Mouse (Mus musculus) olfactory bulb, adult 2 months (tissue): Measurements from ENCODE around the gene Shank2. TPM values are rescaled to one million over a fixed set of nuclear protein-coding genes. Genes with fewer than 3 reads are reported as not detected.

ENCODE experiments used
- H3K27ac ChIP-seq: fragments of 200-500 bp; 2 replicates; pipeline ENCODE4 v1.5.1; 2012; ENCODE audit warnings: low read depth, low read length; ENCODE audit not compliant: insufficient read depth
- H3K4me1 ChIP-seq: fragments of 200-500 bp; 2 replicates; pipeline ENCODE4 v1.6.1; 2012; ENCODE audit warnings: low read length; ENCODE audit not compliant: control insufficient read depth, insufficient read depth
- H3K4me3 ChIP-seq: fragments of 200-500 bp; 2 replicates; pipeline ENCODE4 v1.5.1; 2012; ENCODE audit warnings: mild to moderate bottlenecking, low read depth, low read length, moderate library complexity; ENCODE audit not compliant: insufficient read depth
- CTCF ChIP-seq: fragments of 200-500 bp; IDR thresholded peaks from 2 replicates; pipeline ENCODE4 v1.5.1; 2012; ENCODE audit warnings: low read depth, mild to moderate bottlenecking, low read length, moderate library complexity; ENCODE audit not compliant: insufficient read depth
- POLR2A ChIP-seq: fragments of 200-500 bp; IDR thresholded peaks from 2 replicates; pipeline ENCODE4 v1.6.1; 2012; ENCODE audit warnings: mild to moderate bottlenecking, low read depth, low read length, moderate library complexity; ENCODE audit not compliant: insufficient read depth
- WGBS: fragments of 180-500 bp; shearing (Covaris S2); methylation state at CpG from one replicate; pipeline ENCODE4 v1.1.7; 2018; 5-methylcytosine and 5-hydroxymethylcytosine counted together
- polyA plus RNA-seq: library from polyadenylated mRNA; stranded (reverse); fragments of >200 nt; gene quantifications from 2 replicates; pipeline ENCODE4 v1.2.4, GENCODE M21; 2012; ENCODE audit warnings: low replicate concordance; ENCODE audit not compliant: missing spikeins, insufficient read depth, insufficient read length

Gene Shank2
- polyA plus RNA-seq, 1 experiment, result 53.3 TPM

DNA sequence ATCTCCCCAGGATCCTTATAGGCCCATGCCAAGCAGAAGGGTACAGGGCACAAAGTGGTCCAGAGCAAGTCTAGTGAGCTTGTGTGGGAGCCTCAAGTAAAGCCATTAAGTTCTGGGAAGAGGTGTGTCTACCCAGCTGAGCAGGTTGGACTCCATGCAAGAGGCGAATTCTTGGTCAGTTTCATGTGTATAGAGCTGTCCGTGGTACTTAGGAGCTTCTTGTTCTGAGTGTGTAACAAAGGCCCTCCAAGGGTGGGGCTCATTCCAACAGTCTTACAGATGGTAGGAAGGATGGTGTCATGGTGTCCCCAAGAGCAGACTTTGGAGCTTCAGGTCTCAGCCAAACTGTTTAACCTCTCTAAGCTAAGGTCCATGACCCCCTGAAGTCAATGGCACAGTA, 158.3 kb downstream of the Shank2 start:
- TF ChIP-seq POLR2A, result no peak
- no peak overlapping the region for H3K4me3 ChIP-seq
- H3K4me1 ChIP-seq, result peaks cover 31% of the 10 kb centered on the region
- 85% methylated on average over 2 of the region's 2 CpGs for WGBS
- peak overlapping the region; percentile 94 for H3K27ac ChIP-seq

DNA sequence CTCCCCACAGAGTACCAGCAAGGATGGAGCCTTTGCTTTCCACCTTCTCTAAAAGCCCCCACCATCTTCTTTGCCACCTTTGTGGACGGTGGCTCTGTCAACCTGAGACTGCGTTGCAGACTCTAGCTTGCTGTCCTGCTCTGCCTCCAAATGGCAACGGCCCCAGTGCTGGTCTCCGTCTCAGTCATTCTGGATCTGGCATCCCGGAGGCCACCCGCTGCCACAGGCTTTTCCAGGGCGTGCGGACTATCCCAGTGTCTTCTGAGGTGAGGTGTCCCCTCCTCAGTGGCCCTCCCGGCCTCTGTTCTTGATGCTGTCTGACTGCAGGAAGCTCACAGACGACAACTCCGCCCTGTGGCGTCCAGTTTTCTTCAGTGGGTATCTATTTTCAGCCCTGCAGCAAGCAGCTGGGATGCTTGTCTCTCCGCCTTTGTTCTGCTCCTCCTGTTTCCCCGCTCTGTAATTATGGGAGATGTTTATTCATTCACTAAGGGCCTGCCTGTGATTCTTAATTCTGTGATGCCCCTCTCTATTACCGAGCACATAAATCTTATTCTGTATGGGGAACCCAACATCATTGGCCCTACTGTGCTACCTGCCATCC, 159.0 kb downstream of the Shank2 start:
- Histone ChIP-seq H3K27ac (peak overlapping the region; percentile 94), H3K4me3 (no peak overlapping the region), H3K4me1 (peaks cover 31% of the 10 kb centered on the region)
- WGBS, result 32% methylated on average over 15 of the region's 15 CpGs
- TF ChIP-seq CTCF (no peak), POLR2A (no peak)

DNA sequence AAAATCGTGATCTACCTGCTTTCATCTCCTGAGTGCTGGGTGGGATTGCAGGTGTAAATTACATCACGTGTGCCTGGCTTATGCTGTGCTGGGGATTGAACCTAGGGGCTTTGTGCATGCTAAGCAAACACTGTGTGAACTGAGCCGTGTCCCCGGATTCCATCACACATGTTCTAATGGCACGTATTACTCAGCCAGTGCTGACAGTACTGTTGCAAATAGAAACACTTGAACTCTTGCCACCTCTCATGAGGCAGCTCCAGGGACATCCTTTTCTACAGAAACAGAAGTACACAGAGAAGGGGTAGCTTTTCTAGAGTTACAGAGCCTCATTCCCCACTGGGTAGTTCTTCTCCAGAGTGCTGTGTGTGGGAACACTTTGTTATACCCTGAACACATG, 168.5 kb downstream of the Shank2 start:
- Histone ChIP-seq H3K4me3 (no peak overlapping the region), H3K4me1 (peaks cover 41% of the 10 kb centered on the region), H3K27ac (no peak overlapping the region)
- 69% methylated on average over 5 of the region's 5 CpGs for WGBS
- TF ChIP-seq CTCF (no peak), POLR2A (no peak)

DNA sequence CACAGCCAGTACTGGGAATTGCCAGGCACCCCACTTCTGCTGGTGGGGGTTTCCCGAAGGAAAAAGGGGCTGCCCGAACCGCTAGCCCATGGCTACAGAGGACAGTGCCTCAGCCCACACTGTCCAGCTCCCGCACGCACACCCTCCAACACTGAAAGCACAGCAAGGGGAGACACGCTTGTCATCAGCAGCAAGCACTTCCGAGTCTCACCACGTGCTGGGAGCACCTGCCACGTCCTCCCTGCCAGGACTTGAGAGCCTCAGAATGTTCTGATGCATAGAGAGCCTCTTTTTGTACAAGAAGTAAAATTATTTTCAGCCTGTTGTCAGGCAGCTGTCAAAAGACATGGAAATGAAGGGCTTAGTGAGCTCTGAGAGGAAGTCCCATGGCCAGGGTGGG, 169.0 kb downstream of the Shank2 start:
- 75% methylated on average over 9 of the region's 9 CpGs for WGBS
- H3K4me3 ChIP-seq, result no peak overlapping the region
- H3K4me1 ChIP-seq, result peaks cover 42% of the 10 kb centered on the region
- H3K27ac ChIP-seq, result no peak overlapping the region
- TF ChIP-seq POLR2A (no peak), CTCF (no peak)

DNA sequence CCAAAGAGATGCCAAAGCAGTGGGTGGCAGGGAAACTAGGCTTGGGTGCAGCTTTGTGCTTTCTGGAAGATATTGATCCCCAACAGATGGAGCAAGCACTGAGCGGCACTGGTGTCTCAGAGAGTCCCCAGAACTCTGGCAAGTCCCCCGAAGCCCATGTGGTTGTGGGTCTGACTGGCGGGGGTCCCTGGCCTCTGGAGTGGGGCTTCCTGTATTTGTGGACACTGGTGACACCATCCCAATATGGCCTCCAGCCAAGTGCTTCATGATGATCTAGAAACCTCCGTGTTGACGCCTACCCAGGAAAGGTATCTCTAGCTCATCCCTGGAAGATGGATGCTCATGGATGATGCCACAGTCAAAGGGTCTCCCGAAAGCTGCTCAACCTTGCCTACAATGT, 172.1 kb downstream of the Shank2 start:
- Histone ChIP-seq H3K4me1 (peaks cover 34% of the 10 kb centered on the region), H3K27ac (0 out of 2 replicates have a peak overlapping the region, but pooled peaks have one; percentile 20), H3K4me3 (no peak overlapping the region)
- 96% methylated on average over 6 of the region's 6 CpGs for WGBS
- TF ChIP-seq POLR2A (no peak), CTCF (no peak)

DNA sequence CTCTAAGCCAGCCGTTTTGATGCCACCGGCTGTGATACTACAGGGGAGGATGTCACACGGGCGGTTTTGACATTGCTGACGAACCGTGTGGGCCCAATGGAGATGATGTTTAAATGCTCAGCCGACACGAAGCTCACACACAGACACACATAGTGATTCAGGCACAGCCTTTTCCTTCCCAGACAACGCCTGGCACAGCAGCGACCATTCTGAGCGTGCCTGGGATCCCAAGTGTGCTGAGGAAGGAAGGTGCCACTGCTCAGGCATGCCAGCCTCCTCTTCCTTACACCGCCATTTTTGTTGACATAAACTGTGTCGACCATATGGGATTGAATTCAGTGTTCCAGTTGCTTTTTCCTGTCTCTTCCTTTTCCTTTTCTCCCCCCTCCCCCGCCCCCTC, 172.6 kb downstream of the Shank2 start:
- no peak overlapping the region for H3K4me3 ChIP-seq
- TF ChIP-seq CTCF, result no peak
- no peak for TF ChIP-seq POLR2A
- 43% methylated on average over 14 of the region's 14 CpGs for WGBS
- peak overlapping the region; percentile 20; the same call in 1 of the 2 replicates for H3K27ac ChIP-seq
- peaks cover 31% of the 10 kb centered on the region for H3K4me1 ChIP-seq

DNA sequence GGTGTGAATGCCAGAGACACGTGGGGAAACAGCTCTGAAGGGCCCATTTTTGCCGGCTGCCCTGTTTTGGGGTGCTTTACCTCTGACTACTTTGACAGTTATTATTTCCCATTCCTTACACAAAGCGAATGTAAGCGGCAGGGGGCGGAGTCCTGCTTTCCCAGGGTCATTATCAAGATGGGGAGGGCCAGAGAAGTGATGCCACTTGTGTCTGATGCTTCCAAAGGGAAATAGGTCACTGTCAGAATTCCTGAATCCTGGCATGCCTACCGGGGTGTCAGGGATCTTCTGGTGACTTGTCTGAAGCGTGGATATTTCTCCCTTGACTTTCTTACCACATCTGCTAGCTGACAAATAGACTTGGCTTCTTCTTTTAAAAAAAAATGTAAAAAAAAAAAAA, 173.3 kb downstream of the Shank2 start:
- Histone ChIP-seq H3K4me1 (peaks cover 35% of the 10 kb centered on the region), H3K4me3 (peak overlapping the region; percentile 23; the same call in 1 of the 2 replicates), H3K27ac (peak overlapping the region; percentile 50)
- WGBS, result 10% methylated on average over 7 of the region's 7 CpGs
- TF ChIP-seq POLR2A, result no peak

DNA sequence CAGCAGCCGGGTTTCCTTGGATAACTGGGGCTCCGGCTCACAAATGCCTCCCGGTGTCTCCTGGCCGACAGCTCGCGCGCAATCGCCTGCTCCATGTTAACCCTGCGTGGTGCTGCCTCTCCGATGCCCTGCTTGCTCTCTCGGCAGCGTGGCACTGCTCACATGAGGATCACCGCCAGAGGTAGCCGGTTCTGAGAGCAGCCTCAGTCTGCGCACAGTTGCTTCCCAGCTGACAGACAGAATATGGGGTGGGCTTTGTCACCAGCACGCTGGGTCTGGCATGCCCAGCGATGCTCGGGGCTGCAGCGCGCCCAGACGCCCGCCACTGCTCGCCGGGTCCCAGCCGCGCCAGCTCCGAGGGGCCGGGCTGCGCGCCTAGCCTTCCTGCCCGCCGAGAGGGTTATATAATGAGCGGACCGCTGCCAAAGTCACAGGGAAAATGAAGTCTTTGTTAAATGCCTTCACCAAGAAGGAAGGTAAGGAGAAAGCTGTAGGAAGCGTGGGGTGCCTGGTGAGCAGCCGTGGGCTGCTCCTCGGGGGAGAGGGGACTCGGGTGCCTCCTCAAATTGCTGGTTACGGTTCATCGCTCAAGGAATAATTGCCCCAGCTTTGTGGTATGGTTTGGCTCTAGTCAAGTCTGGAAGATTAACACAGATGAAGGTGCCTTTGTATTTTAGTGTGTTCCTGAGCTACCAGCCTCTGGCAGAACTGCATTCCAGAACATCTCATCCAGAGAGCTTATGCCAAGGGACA, 173.9 kb downstream of the Shank2 start:
- Histone ChIP-seq H3K4me1 (peaks cover 34% of the 10 kb centered on the region), H3K4me3 (peak overlapping the region; percentile 63), H3K27ac (peak overlapping the region; percentile 95)
- no peak for TF ChIP-seq CTCF
- TF ChIP-seq POLR2A, result peak; percentile 52; the same call in 1 of the 2 replicates
- WGBS, result 1% methylated on average over 40 of the region's 40 CpGs

DNA sequence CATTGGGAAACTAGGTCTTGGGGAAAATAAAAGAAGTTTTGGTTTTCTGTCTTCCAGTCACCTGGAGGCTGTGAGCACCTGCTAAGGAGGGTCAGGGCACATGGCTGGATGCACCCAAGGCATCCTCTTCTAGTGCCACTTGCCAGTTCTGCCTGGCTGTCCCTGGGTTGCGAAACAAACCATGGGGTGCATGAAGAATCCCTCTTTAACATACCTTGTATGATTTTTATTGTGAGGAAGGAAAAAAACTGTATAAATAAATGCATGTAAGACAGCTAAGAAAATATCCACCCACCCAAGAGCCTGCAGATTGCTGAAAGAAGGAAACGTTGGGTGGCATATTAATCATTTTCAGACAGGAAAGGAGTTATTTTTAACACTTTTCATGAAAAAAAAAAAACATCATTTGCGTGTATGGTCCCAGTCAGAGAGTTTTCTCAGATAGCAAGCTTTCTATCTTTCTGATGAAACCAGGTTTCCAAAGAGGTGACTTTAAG, 174.6 kb downstream of the Shank2 start:
- Histone ChIP-seq H3K27ac (peak overlapping the region; percentile 95), H3K4me1 (peaks cover 33% of the 10 kb centered on the region), H3K4me3 (peak overlapping the region; percentile 63)
- WGBS, result 48% methylated on average over 3 of the region's 3 CpGs
- TF ChIP-seq CTCF (no peak), POLR2A (no peak)
